Mouse (Mus musculus): ENCODE results near the gene N4bp2l2. TPM values are rescaled to one million over a fixed set of nuclear protein-coding genes. Genes with fewer than 3 reads are reported as not detected.
"Not testable (repeated sequence)": the region's sequence is repeated elsewhere in the genome, so short reads cannot be mapped to it uniquely, and the experiment has no call there.

Gene N4bp2l2
- total RNA-seq (2021): 10 to 100 TPM; 68.0 to 91.7 TPM

- intact Hi-C loops (cut with DNase I): loop anchor here (5.0 kb wide), 1 partner anchor 224 kb away; no protein-coding TSS in a partner anchor
These were observed at the start of gene N4bp2l2 for GRCm38 (mm10) chr5:150666133-150666739. Gene N4bp2l2, minus strand, starts transcription at chr5:150666183.

GRCm38 (mm10) chr5:150713431-150713830, 47.4 kb upstream of the N4bp2l2 start:
- intact Hi-C loops (cut with DNase I): no loop called here
- DNase-seq (ENCODE audit: low spot score in 2 of 2): no peak

More at GRCm38 (mm10) chr5:150666133-150666739, at the start of gene N4bp2l2:
- DNase-seq (ENCODE audit: low spot score in 2 of 2): not testable (repeated sequence)

- no peak for DNase-seq (ENCODE audit: low spot score in 2 of 2)
- intact Hi-C loops (cut with DNase I): no loop called here
These were observed 45.5 kb upstream of the N4bp2l2 start for GRCm38 (mm10) chr5:150711503-150711902.

GRCm38 (mm10) chr5:150707181-150707580, 41.2 kb upstream of the N4bp2l2 start:
- DNase-seq (ENCODE audit: low spot score in 2 of 2); intact Hi-C loops (cut with DNase I): not testable (repeated sequence)

GRCm38 (mm10) chr5:150706651-150707050, 40.7 kb upstream of the N4bp2l2 start:
- intact Hi-C loops (cut with DNase I); DNase-seq (ENCODE audit: low spot score in 2 of 2): not testable (repeated sequence)

GRCm38 (mm10) chr5:150702714-150703113, 36.7 kb upstream of the N4bp2l2 start:
- intact Hi-C loops (cut with DNase I): no loop called here
- DNase-seq (ENCODE audit: low spot score in 2 of 2): peak in 1 of 2 experiments; percentile 18

GRCm38 (mm10) chr5:150693277-150693676, 27.3 kb upstream of the N4bp2l2 start:
- DNase-seq (ENCODE audit: low spot score in 2 of 2): no peak
- intact Hi-C loops (cut with DNase I): no loop called here

- DNase-seq (ENCODE audit: low spot score in 2 of 2): no peak
- intact Hi-C loops (cut with DNase I): no loop called here
These were observed 24.7 kb upstream of the N4bp2l2 start for GRCm38 (mm10) chr5:150690685-150691084.

- DNase-seq (ENCODE audit: low spot score in 2 of 2): not testable (repeated sequence)
These were observed 16.9 kb upstream of the N4bp2l2 start for GRCm38 (mm10) chr5:150682862-150683261.

GRCm38 (mm10) chr5:150674866-150675265, 8.9 kb upstream of the N4bp2l2 start:
- DNase-seq (ENCODE audit: low spot score in 2 of 2): no peak
- intact Hi-C loops (cut with DNase I): loop anchor here (2.0 to 10.0 kb wide), 4 partner anchors 42 to 694 kb away; no protein-coding TSS in a partner anchor

More at GRCm38 (mm10) chr5:150682862-150683261, 16.9 kb upstream of the N4bp2l2 start:
- intact Hi-C loops (cut with DNase I): not testable (repeated sequence)

GRCm38 (mm10) chr5:150673880-150674621, 8.1 kb upstream of the N4bp2l2 start:
- DNase-seq (ENCODE audit: low spot score in 2 of 2): peak in 1 of 2 experiments; percentile 23
- intact Hi-C loops (cut with DNase I): loop anchor here (2.0 to 10.0 kb wide), 4 partner anchors 43 to 695 kb away; no protein-coding TSS in a partner anchor

- intact Hi-C loops (cut with DNase I): loop anchor here (5.0 to 10.0 kb wide), 3 partner anchors 44 to 572 kb away; no protein-coding TSS in a partner anchor
- peak; percentile 91 to 94 for DNase-seq (ENCODE audit: low spot score in 2 of 2)
These were observed 7.3 kb upstream of the N4bp2l2 start, which contains the start of gene Pds5b for GRCm38 (mm10) chr5:150673153-150673835. Gene Pds5b, plus strand, starts transcription at chr5:150673739.

GRCm38 (mm10) chr5:150672343-150672742, 6.4 kb upstream of the N4bp2l2 start:
- no peak for DNase-seq (ENCODE audit: low spot score in 2 of 2)
- intact Hi-C loops (cut with DNase I): loop anchor here (5.0 to 10.0 kb wide), 3 partner anchors 45 to 572 kb away; no protein-coding TSS in a partner anchor

- intact Hi-C loops (cut with DNase I): loop anchor here (5.0 kb wide), 1 partner anchor 226 kb away; no protein-coding TSS in a partner anchor
- DNase-seq (ENCODE audit: low spot score in 2 of 2): no peak
These were observed 2.7 kb upstream of the N4bp2l2 start for GRCm38 (mm10) chr5:150668731-150669130.

GRCm38 (mm10) chr5:150665132-150665954, 640 bp downstream of the N4bp2l2 start:
- peak; percentile 95 to 96 for DNase-seq (ENCODE audit: low spot score in 2 of 2)
- intact Hi-C loops (cut with DNase I): loop anchor here (2.0 to 5.0 kb wide), 2 partner anchors 143 to 223 kb away; partner anchors contain the start of gene Brca2

GRCm38 (mm10) chr5:150664794-150665131, 1.2 kb downstream of the N4bp2l2 start:
- intact Hi-C loops (cut with DNase I): loop anchor here (2.0 to 5.0 kb wide), 2 partner anchors 142 to 222 kb away; partner anchors contain the start of gene Brca2
- no peak for DNase-seq (ENCODE audit: low spot score in 2 of 2)

- DNase-seq (ENCODE audit: low spot score in 2 of 2): not testable (repeated sequence)
- intact Hi-C loops (cut with DNase I): loop anchor here (2.0 kb wide), 1 partner anchor 141 kb away; the partner anchor contains the start of gene Brca2
These were observed 2.1 kb downstream of the N4bp2l2 start for GRCm38 (mm10) chr5:150663926-150664325.

- DNase-seq (ENCODE audit: low spot score in 2 of 2); intact Hi-C loops (cut with DNase I): not testable (repeated sequence)
These were observed 5.7 kb downstream of the N4bp2l2 start for GRCm38 (mm10) chr5:150660296-150660695.

GRCm38 (mm10) chr5:150659425-150659824, 6.6 kb downstream of the N4bp2l2 start:
- intact Hi-C loops (cut with DNase I); DNase-seq (ENCODE audit: low spot score in 2 of 2): not testable (repeated sequence)
